ENCODE assay signal across 8 mouse cellular contexts in genomic region chr13:93144336-93145167, GRCm38 (mm10). TPM values are rescaled to one million over a fixed set of nuclear protein-coding genes. Genes with fewer than 3 reads are reported as not detected.
DNase-seq lines count a peak whose midpoint lies in the region; ATAC-seq and TF ChIP-seq lines count a peak whose summit lies in the region.

Gene Cmya5, minus strand, starts transcription at chr13:93144724.

- H3K4me2 ChIP-seq in hindbrain, embryonic 13.5 days: peak within 1 kb of the TSS; percentile 93
- peak within 1 kb of the TSS; percentile 83 for H3K4me2 ChIP-seq in lung, postnatal 0 days (replicated peaks; ENCODE audit: low read depth, low read length)

- peak; percentile 65 for TF ChIP-seq CTCF in lung, postnatal 0 days (IDR thresholded peaks at IDR 0.05)

- H3K4me1 ChIP-seq in hindbrain, embryonic 13.5 days (replicated peaks): peaks cover 16% of the 10 kb centered on the region
- H3K4me1 ChIP-seq in lung, postnatal 0 days (ENCODE audit: insufficient read depth, low read depth, low read length): peaks cover 3% of the 10 kb centered on the region; the same call in 1 of the 2 replicates

- under 1% methylated on average over 43 of the region's 45 CpGs for WGBS in hindbrain, embryonic 13.5 days
- WGBS in lung, postnatal 0 days: 2% methylated on average over 38 of the region's 45 CpGs

- peak; percentile 31 for DNase-seq in T-cell, adult 2 months (ENCODE audit: low spot score)
- peak; percentile 78 to 83 for DNase-seq in frontal cortex, postnatal 36 days (ENCODE audit: low spot score in 2 of 2)
- peak; percentile 79 to 90 for DNase-seq in layer of hippocampus, postnatal 14 days (ENCODE audit: low spot score in 2 of 2)
- DNase-seq in lung, postnatal 0 days (ENCODE audit: low spot score): peak; percentile 92
- DNase-seq in ovary, postnatal 10 days (ENCODE audit: low spot score): peak; percentile 85
- peak; percentile 47 for DNase-seq in thymus, postnatal 25 days

- peak; percentile 96 for ATAC-seq in common myeloid progenitor, adult 5-6 weeks (replicated peaks; ENCODE audit: low read depth, poor library complexity, severe bottlenecking)
- peak; percentile 92 for ATAC-seq in hindbrain, embryonic 13.5 days (ENCODE audit: low FRiP score)
- peak; percentile 94 for ATAC-seq in lung, postnatal 0 days

- no peaks in the 10 kb centered on the region for H3K27me3 ChIP-seq in hindbrain, embryonic 13.5 days
- H3K27me3 ChIP-seq in lung, postnatal 0 days (replicated peaks; ENCODE audit: insufficient read depth, low read length): no peaks in the 10 kb centered on the region

- no peaks in the 10 kb centered on the region for H3K9me3 ChIP-seq in hindbrain, embryonic 13.5 days
- no peaks in the 10 kb centered on the region for H3K9me3 ChIP-seq in lung, postnatal 0 days (ENCODE audit: low read length)

- no peak for TF ChIP-seq EP300 in lung, postnatal 0 days (IDR thresholded peaks at IDR 0.05)

- H3K27ac ChIP-seq in hindbrain, embryonic 13.5 days: peak within 1 kb of the TSS; percentile 35; the same call in 1 of the 2 replicates
- peak within 1 kb of the TSS; percentile 81 for H3K27ac ChIP-seq in lung, postnatal 0 days (ENCODE audit: low read length)

- peak within 1 kb of the TSS; percentile 69 for H3K9ac ChIP-seq in hindbrain, embryonic 13.5 days
- H3K9ac ChIP-seq in lung, postnatal 0 days (replicated peaks; ENCODE audit: low read depth): peak within 1 kb of the TSS; percentile 19; the same call in 1 of the 2 replicates

- H3K36me3 ChIP-seq in hindbrain, embryonic 13.5 days: peaks cover 14% of the 10 kb centered on the region; the same call in 1 of the 2 replicates
- 0 out of 2 replicates have a peak, but pooled peaks cover 3% of the 10 kb centered on the region for H3K36me3 ChIP-seq in lung, postnatal 0 days (ENCODE audit: insufficient read depth, low read length)

- H3K4me3 ChIP-seq in hindbrain, embryonic 13.5 days: peak within 1 kb of the TSS; percentile 48
- H3K4me3 ChIP-seq in lung, postnatal 0 days (ENCODE audit: low read depth, low read length): peak within 1 kb of the TSS; percentile 53

RNA-seq across cellular contexts. Expression of gene Cmya5, which starts in this region (rescaled TPM):
- total RNA-seq in common myeloid progenitor, adult 5-6 weeks (2017): under 0.01 TPM in 1 of 2 replicates, not detected in the other
- 0.09 and 0.16 TPM in 2 replicates for polyA plus RNA-seq in hindbrain, embryonic 13.5 days (2015; fragmentation: Nextera tagmentation; extraction: Ambion mirVana)
- 1 to 10 TPM; 2.5 to 2.7 TPM for total RNA-seq in layer of hippocampus, postnatal 14 days (2021)
- 0.30 and 0.32 TPM in 2 replicates for polyA plus RNA-seq in lung, postnatal 0 days (2015; fragmentation: Nextera tagmentation; extraction: Ambion mirVana)

Comparison
In these comparisons a context has a peak if more than half of its experiments do, and no peak if none do; other contexts are left out.
1. Peak in every context shown above with its lines: DNase-seq, ATAC-seq, H3K4me3 ChIP-seq and H3K27ac ChIP-seq.
2. Peak in ATAC-seq in common myeloid progenitor, adult 5-6 weeks; RNA of the gene not detected or under 1 TPM.
3. Peak in ATAC-seq, H3K4me3 ChIP-seq, H3K27ac ChIP-seq, H3K9ac ChIP-seq and H3K4me2 ChIP-seq in hindbrain, embryonic 13.5 days; RNA of the gene not detected or under 1 TPM.
4. Peak in DNase-seq, ATAC-seq, H3K4me3 ChIP-seq, H3K27ac ChIP-seq, H3K9ac ChIP-seq and H3K4me2 ChIP-seq in lung, postnatal 0 days; RNA of the gene not detected or under 1 TPM.
5. DNase-seq: peak in every context shown above with its lines; median percentile 92 in lung, postnatal 0 days; 85 in ovary, postnatal 10 days; 84 in layer of hippocampus, postnatal 14 days; 80 in frontal cortex, postnatal 36 days; 47 in thymus, postnatal 25 days; 31 in T-cell, adult 2 months.